Mouse (Mus musculus) cerebellum, postnatal 25 days (tissue): ENCODE results near the gene Rgs6.

Experiments
- DNase-seq, 2 experiments: peaks; one replicate each; pipeline ENCODE4 v3.0.0; 2021; ENCODE audit warnings: mixed read lengths in 2 of 2

The Rgs6 gene

DNA sequence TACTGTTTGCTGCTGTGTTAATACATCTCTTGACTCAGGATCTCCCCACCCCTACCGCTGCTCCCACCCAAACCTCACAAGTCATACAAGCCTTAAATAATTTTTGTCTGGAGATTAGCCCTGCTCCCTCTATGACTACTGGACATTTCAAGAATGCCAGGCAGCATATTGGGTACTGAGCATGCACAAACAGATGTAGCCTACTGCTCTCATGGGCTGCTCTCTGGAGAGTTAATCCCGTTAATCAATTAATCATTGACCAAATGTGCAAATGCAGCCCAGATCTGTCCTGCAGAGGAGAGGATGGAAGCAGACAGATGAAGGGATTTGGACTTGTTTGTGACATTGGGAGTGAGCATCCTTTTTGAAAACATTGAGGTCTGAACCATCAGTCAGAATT lies at the start of gene Rgs6:
Gene Rgs6, plus strand, starts transcription at position 276 of the 400 bp plus-strand sequence.
- DNase-seq: no peak

DNA sequence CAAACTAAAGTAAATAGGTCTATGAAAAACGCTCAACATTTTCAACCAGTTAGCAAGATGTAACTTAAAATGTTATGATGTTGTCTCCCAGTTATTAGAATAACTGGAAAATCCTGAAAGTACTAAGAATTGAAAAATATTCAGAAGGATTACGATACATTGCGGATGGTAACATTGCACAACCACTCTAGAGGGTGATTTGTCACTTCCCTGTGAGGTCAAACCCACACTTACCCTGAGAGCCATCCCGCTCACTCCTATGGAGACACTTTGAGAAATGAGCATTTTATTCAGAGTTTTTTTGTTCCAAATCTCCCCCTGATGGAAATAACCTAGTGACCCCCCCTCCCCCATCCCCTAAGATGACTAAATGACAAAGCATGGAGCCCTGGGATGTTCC lies 41.0 kb upstream of the Rgs6 start:
- DNase-seq: no peak

DNA sequence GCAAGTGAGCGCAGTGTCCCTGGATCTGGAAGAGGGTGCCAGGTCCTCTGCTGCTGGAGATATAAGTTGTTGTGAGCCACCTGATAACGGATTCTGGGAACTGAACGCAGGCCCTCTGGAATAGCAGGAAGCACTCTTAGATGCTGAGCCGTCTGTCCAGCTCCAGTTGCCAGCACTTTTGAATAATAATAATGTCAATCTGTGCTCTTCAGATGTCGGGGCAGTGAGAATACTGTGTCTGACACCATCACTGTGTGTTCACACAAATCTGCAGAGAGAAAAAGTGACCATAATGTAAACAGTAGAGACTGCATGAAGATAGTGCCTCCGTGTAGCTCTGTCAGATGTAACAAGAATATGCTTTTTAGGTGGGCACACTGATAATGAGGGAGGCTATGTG lies 38.9 kb upstream of the Rgs6 start:
- no peak for DNase-seq

DNA sequence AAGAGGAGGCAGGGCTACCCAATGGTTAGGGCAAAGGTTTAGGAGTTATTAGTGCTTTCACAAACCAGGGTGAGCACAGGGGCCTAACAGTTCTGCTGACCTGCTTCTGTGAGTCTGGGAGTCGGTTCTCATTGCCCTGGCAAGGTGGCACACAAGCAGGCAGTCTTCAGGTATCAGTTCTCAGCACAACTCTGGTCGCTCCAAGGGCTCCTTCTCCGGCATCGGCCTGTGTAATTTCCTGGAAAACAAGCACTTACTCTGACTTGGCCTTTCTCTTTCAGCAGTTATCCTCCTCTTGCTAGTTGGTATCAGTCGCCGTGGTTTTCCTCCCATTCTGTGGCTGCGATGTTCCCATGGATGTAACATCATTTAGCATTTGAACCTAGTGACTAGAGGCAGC lies 38.0 kb upstream of the Rgs6 start:
- DNase-seq: no peak

DNA sequence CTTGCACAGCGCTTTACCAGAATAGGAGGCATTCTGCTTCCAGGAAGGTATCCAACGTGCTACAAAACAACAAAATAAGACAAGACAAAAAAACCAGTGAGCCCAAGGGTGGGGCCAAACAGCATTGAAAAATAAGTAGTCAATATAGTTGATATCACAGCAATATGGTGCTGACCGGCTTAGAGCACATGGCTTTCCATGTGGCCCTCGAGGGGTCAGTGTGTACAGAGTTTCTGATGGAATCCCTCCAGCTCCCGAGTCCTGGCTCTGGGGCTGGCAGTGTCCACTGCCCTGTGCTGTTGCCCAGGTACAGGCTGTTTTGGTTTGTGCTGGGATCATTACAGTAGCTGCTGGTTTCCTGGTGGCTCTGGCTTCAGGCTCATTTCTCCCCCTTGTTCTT lies 35.7 kb upstream of the Rgs6 start:
- no peak for DNase-seq

DNA sequence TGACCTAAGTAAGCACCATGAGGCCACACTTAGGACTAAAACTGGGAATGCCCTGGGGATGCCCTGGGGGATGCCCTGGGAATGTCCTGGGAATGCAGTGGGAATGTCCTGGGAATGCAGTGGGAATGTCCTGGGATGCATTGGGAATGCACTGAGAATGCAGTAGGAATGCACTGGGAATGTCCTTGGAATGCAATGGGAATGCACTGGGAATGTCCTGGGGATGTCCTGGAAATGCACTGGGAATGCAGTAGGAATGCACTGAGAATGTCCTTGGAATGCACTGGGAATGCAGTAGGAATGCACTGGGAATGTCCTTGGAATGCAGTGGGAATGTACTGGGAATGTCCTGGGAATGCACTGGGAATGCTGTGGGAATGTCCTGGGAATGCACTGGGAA lies 25.2 kb upstream of the Rgs6 start:
- no peak for DNase-seq

DNA sequence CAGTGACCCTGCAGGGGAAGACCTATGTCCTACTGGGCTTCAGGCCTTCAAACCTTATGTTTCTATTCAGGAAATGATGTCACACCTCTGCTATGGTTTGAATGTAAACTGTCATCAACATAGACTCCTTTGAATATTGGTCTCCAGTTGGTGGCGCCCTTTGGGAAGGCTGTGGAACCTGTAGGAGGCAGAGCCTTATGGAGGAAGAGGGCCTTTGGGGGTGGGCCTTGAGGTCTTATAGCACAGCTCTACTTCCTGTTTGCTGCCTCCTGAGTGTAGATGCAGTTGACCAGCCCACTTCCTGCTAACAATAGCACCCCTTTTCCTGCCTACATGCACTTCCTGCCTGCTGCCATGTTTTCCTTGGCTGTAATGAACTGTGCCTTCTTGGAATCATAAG lies 19.7 kb upstream of the Rgs6 start:
- DNase-seq: no peak

DNA sequence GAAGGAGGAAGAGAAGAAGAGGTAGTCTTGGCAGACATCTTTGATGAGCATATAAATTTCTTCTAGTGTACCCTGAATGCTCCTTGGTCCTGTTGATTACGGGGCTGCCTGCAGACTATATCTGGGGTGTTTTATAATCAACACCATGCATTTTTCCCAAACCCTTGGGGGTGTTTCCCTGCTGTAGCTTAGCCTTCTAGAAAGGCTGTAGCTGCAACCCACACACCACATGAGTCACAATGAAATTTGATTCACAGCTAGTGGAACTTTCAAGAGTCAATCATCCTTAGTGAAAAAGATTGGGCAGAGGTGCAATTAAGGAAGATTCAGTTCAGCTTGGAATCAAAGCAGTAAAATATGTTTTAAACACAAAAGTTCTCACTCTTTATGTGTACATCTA lies 15.4 kb upstream of the Rgs6 start:
- DNase-seq: no peak

DNA sequence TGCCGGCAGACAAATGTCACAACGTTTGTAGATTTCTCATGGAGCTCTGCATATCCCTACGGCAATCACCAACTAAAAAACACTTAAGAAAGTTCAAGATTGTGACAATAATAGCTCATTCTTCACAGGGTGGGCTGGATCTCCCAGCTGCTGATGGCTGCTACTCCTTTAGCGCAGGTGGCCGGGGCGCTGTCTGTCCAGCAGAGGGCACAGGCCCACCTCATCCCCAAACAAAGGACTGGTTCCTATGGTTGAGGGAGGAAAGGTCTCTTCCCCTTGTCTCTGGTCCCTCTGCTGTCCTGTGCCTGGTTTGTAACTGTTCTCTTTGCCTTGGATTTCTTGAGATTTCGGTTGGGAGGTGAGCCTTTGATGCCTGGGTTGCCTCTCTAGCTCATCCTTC lies 1.5 kb upstream of the Rgs6 start:
- DNase-seq: peak; percentile 6 to 22

DNA sequence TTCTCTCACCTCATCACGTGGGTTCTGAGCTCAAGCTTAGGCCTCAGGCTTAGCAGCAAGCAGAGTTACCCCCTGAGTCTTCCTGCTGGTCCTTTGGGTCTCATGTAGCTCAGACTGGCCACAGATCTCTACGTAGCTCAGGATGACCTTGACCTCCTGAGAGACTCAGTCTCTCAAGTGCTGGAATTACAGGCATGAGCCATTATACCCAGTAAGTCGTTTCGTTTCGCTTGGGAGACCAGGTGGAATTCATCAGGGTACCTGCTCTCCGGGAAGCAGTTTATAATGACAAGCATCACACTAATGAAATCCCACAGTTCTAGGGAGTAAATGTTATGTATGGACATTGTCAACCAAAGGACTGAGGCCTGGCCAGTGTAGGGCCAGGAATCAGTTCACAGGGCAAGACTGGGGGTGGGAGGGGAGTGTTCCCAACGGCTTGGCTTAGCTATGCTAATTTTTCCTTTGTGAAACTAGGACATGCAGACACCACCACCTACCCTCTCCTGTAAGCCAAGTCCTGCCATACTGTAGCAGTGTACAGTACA lies 670 bp upstream of the Rgs6 start:
- DNase-seq: no peak

DNA sequence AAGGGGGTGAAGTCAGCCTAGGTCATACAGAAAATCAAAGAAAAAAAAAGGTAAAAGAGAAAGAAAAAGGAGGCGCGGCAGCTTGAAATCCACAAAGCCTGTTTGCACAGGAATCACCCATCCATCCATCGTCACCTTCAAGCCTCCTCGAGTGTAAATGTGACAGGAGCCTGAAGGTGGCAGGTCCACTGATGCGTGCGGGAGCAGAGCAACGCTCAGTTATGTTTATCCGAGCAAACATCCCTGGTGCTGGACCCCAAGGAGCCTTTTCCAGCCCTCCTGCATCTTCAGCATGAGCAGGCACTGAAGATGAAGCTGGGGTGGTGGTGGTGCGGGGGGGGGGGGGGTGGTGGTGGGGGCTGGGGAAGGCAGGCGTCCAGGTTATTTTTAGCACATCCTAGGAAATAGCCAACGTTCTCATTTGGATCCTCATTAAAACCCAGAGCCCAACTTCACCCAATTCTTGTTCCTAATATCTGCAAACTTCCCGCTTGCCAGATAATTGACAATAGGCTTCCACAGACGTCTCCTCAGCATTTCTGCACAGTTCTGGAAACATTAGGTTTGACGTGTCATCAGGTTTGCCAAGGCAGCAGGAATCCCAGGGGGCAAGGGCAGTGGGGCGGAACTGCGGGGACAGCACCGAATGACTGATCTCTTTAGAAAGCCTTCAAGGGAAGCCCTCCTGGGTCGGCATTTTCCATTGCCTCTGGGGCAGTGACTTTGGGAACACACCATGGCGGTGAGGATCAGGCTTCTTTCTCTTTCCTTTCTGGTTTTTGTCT lies 946 bp downstream of the Rgs6 start:
- DNase-seq: no peak

DNA sequence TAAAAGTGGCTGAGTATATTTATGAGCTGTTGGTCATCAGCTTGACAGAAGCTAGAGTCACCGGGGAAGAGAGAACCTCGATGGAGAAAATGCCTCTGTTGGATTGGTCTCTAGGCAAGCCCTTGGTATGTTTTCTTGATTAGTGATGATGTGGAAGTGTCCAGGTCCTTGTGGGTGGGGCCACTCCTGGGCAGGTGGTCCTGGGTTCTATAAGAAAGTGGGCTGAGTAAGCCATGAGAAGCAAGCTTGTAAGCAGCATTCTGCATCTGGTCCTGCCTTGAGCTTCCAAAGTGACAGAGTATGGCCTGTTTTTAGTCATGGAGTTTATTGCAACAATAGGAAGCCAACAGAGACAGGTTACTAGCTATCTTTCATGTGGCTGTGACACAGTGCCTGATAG lies 10.9 kb downstream of the Rgs6 start:
- no peak for DNase-seq

DNA sequence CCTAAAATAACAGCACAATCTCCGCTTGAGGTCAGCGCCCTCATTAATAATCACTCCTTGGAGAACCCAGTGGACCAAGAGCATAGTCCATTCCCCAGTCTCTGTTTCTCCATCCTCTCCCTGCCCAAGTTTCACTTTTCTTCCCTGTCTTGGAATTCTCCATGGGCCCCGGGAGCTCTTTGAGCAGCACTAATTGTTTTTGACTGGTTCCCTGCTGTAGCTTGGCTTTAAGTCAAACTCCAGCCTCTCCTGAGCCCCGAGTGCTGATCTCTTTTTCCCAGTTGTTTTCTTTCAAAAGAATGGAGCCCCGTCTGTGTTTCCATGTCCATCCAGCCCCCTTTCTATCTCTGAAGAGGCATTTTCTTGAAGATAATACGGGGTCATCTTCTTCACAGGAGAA lies 12.3 kb downstream of the Rgs6 start:
- peak; percentile 14 to 28 for DNase-seq

DNA sequence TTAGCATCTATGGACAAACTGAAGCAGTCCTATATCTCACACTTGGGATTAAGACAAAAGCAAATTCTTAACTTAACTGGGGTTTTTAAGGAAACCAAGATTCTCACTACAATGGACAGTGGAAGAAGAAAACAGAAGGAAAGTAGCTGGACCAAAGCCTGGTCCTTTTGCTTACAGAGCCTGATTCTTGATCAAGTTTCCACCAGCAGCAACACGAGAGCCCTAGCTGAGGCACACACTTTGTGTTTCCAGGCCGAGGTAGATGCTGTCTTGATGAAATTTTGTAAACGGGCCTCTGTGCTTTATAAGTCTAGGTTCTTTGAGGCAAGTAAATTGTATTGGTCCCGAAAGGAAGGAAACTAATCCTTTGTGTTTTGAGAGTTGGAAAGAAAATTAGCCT lies 14.7 kb downstream of the Rgs6 start:
- DNase-seq: no peak

DNA sequence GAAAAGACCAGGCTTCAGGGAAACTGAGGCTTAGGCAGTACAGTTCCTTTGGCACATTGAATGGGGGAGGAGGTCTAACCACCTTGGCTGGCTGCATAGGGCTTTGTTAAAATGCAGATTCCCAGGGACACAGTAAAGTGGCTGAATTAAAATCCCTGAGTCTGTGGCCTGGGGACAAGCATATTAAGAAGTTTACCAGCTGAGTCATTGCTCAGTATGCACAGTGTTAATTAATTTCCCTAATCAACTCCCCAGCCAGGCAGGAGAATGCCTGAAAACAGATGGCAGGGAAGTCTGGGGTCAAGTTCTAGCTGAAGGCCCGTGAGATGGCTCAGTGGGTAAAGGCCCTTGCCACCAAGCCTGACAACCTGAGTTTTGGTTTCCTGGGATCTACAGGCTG lies 15.2 kb downstream of the Rgs6 start:
- no peak for DNase-seq

DNA sequence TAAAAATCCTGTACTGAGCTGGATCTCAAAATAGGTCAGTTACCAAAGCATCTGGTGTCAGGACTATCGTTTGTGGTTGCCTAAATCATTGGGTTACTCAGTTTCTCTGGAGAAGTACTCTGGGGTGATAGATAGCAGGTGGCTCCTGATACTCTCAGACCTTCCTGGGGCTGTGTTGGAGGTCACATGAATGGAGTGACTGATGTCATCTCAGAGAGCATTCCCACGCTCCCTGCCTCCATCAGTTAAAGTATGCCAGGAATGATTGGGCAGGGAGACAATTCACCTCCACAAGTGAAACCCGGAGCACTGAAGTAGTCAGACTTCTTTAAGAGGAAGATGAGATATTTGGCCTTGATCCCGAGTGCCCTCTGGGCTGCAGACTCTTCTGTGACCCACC lies 15.9 kb downstream of the Rgs6 start:
- DNase-seq: no peak

DNA sequence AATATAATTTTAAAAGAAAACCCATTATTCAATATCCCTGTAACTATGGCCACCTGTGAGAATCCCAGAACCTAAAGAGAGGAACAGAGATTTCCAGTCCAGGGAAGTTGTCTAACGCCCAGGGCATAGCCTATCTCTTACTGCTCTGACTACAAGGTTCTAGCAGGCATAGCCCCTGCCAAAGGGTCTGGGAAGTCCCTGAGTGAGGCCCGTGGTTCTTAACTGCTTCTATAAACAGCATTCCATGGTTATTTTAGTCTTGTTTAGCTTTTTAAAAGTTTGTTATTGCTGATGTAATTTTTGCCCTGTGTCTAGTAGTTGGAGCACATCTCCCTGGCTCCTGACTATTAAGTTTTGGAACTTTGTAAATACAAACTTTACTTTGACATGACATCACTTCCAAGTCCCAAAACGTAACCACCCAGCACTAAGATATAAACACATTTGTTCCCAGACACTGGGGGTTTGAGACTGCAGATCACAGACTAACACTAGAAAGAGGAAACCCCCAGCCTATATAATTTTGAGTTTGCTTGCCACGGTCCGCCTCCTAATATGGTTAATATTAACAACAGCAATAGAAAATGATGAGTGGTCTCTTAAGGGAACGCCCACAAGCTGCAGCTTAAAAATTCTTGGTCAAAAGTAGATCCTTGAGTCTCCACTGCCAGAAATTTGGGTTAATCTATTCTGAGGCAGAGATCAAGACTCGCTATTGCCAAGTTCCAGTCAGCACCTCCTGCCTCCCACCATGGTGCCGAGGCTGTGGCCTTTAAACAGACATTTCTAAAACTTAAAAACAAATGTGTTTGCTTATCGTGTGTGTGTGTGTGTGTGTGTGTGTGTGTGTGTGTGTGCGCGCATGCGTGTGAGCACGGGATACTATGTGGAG lies 24.9 kb downstream of the Rgs6 start:
- DNase-seq: no peak

DNA sequence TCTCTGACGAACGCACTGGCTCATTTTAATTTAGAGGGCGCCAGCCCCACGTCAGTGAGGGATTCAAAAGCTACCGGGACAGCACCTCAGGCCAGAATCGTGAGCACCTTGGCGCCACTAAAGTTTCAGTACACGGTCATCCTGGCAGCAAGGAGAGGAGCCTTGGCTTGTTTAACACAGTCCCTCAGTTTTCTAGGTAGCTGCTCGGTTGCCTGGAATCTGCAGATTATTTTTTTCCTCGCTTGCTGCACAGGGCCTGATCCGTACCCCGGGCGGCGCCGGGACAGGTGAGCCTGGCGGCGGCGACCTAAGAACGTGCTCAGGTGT lies 28.4 kb downstream of the Rgs6 start:
- no peak for DNase-seq

DNA sequence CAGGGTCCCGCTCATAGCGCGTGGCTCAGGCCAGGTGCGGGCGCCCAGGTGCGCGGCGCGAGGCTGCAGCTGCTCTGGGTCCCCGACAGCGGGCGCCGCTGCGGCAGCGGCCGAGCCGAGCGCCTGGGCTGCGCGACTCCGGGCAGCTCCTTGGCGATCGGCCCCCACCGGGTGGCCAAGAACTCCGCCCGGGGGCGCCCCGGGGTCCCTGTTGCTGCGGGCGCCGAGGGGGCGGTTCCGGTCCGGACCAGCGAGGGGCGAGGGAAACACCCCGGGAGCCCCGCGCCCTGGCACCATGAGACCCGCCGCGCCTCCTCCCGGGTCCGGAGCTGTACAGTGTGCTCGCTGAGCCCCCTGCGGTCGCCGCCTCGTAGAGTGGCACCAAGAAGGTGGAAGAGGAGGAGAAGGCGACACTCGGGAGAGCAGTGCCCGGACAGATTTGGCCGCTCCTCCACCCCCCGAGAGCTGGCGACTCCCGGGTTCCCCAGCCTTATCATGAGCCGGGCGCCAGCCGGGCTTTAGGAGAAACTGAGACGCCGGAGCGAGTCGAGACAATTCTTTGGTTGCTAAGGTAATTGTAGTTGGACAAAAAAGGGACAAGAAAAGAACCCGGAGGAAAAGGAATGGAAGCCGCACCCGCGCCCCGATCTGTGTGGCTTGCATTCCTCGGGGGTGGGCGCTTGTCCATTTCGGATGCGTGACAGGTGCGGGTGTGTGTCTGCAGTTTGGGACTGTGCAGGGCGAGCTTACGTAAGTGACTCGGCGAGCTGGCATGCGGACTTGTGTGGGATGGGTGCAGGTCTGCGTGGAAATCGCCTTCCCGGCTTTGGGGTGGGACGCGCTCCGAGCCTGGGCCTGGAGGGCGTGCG lies 29.0 kb downstream of the Rgs6 start:
- DNase-seq: peak; percentile 49 to 64

DNA sequence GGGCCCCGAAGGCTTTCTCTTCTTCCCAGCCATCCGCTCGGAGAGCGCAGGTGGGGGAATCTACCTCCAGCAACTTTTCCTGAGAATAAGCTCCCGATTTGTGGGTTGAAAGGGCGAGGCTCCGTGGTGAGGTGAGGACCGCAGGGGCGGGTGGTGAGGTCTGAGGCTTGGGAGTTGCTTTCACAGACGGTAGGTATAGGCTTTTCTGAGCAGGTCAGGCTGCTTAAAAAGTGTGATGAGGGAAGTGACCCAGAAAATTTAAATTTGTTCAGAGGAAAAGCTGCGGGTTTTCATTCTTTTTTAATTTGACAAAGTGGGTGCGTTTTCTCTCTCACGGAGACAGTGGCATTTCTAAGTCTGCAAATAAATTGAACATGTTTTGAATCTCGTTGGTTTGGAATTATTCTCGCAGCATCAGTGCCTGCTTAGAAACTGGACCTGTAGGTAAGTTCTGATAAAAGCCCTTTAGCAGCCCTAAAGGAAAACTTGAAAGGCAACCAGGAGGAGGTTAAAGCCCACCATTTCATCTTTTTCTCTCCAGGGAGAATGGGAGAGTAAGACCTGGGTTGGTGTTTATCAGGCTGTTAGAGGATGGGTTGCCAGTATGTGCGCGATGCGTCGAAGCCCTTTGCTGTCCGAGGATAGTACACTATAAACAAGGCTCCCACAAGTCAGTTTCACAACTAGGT lies 29.7 kb downstream of the Rgs6 start:
- no peak for DNase-seq

DNA sequence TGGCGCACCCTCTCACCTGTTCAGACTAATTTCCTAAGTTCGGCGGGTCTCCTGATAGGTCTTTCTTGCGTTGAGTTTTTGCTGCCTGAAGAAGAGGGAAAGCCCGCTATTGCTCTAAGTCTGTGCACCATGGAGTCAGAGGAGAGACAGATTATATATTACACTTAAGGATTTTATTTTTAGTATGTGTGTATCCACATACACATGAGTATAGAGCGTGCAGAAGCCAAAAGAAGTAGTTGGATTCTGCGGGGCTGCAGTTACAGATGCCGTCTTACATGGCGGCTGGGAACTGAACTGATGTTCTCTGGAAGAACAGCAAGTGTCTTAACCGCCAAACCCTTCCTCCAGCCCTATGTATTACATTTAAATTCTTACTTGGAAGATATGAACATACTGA lies 52.3 kb downstream of the Rgs6 start:
- no peak for DNase-seq

DNA sequence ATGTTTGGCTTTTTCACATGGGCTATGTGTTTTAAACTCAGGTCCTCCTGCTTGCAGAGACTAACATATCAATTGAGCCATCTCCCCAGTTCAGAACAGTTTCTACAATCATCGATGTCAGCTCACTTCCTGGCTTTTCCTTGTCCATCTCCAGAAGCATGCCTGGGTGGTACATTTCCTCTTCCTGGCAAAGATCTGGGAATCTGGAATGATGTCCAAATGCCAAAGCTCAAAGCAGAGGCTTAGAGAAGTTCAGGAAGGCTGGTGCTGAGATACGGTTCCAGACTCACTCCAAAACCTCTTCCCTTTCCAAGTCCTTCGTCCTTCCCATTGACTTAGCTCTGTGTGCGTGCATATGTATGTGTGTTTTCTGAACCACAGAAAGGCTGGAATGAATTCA lies 59.8 kb downstream of the Rgs6 start:
- DNase-seq: no peak

DNA sequence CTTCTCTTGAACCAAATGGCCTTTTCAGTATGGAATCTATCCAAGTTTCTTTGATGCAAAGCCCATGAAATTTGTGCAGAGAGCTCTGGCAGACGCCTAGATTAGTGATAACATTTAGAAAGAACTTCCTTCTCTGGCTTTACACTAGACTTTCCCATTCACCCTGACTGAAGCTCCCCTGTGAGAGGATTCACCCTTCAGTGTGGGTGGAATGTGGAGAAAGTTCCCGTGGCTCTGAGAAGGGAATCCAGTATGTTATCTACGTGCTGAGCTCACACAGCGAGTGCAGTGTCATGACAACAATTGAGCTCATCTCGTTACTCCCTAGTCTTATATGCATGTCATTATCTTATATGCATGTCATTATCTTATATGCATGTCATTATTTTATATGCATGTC lies 61.9 kb downstream of the Rgs6 start:
- no peak for DNase-seq
